Mouse (Mus musculus) cerebellum, adult (tissue): ENCODE results near the gene Mafb.

Experiments
- ATAC-seq: cut with Nextera tagmentation; 2 replicates; pipeline ENCODE4 v1.9.2; 2017; ENCODE audit warnings: mild to moderate bottlenecking, moderate library complexity, mixed read lengths; ENCODE audit not compliant: insufficient number of reproducible peaks, low FRiP score, low TSS enrichment

Mafb gene

GRCm38 (mm10) chr2:160332516-160333325, 34.1 kb downstream of the Mafb start:
- ATAC-seq, result no peak

GRCm38 (mm10) chr2:160328886-160329285, 38.0 kb downstream of the Mafb start:
- ATAC-seq, result no peak

- ATAC-seq, result no peak
These were observed 39.1 kb downstream of the Mafb start for GRCm38 (mm10) chr2:160327716-160328115.

- ATAC-seq, result no peak
These were observed 39.7 kb downstream of the Mafb start for GRCm38 (mm10) chr2:160327167-160327566.

GRCm38 (mm10) chr2:160325105-160325644, 41.7 kb downstream of the Mafb start:
- no peak for ATAC-seq

- no peak for ATAC-seq
These were observed 45.0 kb downstream of the Mafb start for GRCm38 (mm10) chr2:160321829-160322228.

- no peak for ATAC-seq
These were observed 48.6 kb downstream of the Mafb start for GRCm38 (mm10) chr2:160318255-160318654.
